Mouse (Mus musculus): ENCODE results near the gene Casc1.

Casc1 gene

GRCm38 (mm10) chr6:145210816-145211338, at the start of gene Casc1, which contains the start of gene Etfrf1:
Casc1 (minus strand) TSS chr6:145211005.
Etfrf1 (plus strand) TSS chr6:145211134.
- WGBS = under 1% methylated on average over 36 of the region's 36 CpGs

GRCm38 (mm10) chr6:145256701-145257073, 45.9 kb upstream of the Casc1 start:
- WGBS = 59% methylated on average over 2 of the region's 2 CpGs

GRCm38 (mm10) chr6:145255952-145256700, 45.3 kb upstream of the Casc1 start:
- 87% methylated on average over 13 of the region's 13 CpGs for WGBS

GRCm38 (mm10) chr6:145250820-145251219, 40.0 kb upstream of the Casc1 start:
- WGBS = 8% methylated on average over 16 of the region's 16 CpGs

DNA sequence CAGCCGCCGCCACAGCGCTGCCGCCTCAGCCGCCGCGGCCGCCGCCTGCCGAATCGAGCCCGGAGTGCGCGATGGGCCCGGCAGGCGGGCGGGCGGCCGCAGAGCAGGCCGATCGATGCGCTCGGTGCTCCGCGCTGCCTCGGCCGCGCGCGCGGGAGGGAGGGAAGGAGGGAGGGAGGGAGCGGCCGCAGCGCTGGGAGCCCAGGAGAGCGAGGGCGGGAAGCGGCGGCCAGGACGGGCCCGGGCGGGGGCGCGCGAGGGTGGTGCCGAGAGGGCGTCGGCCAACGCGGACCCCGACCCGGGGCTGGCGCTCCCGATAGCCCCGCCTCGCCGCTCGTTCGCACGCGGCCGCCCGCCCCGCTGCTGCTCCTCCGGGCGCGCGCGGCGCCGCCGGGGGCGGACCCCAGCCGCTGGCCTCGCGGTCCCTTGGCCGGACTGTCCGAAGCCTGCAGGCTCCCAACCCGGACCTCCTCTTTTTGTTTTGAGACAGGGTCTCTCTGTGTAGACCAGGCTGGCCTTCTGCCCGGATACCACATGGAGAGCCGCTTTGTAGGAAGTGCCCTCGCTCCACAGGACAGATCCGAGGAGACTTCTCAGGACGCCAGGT, 39.5 kb upstream of the Casc1 start, which contains the start of gene Kras:
Kras (minus strand) TSS at position 55 of the 607 bp plus-strand sequence.
- WGBS = under 1% methylated on average over 49 of the region's 83 CpGs

GRCm38 (mm10) chr6:145249291-145250184, 38.7 kb upstream of the Casc1 start:
- WGBS = 1% methylated on average over 111 of the region's 124 CpGs

GRCm38 (mm10) chr6:145247886-145248285, 37.1 kb upstream of the Casc1 start:
- WGBS = 75% methylated on average over 3 of the region's 3 CpGs

- WGBS = 86% methylated on average over 5 of the region's 5 CpGs
These were observed 36.0 kb upstream of the Casc1 start for GRCm38 (mm10) chr6:145246841-145247240.

GRCm38 (mm10) chr6:145242521-145242920, 31.7 kb upstream of the Casc1 start:
- WGBS = 30% methylated on average over 1 of the region's 1 CpGs

DNA sequence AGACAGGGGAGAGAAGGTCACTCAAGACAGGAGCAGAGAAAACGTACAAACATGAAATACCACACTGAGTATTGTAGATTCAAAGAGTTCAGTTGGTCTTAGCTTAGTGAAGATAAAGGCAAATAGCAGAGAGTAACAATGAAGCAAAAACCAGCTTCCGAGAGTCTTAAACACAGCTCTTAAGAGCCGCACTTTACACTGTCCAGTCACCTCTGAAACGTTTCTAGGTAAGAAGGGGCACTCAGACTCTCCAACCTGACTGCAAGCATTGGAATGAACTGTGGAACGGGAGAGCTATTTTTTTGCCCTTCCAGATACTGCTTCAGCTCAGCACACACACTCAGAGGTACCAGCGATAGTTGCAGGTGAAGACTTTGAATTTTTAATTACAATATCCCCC, 29.5 kb upstream of the Casc1 start:
- 93% methylated on average over 6 of the region's 6 CpGs for WGBS

DNA sequence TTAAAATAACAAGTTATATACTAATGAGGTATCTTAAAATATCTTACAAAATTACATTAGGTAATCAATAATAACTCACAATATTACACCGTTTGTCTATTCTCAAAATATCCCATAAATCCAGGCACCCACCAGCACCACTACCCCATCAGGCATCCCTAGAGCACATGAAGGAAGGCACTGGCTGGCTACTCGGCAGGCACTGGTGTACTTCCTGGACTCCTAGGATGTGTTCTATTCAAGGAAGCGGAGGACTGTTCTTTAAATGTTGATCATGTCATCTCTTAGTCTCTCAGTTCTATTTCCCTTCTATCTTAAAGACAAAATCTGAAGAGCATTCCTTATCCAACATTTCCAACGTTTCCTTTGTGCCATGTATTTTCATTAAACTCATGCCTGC, 26.3 kb upstream of the Casc1 start:
- 63% methylated on average over 4 of the region's 4 CpGs for WGBS

- WGBS = 48% methylated on average over 6 of the region's 6 CpGs
These were observed 24.6 kb upstream of the Casc1 start for GRCm38 (mm10) chr6:145235367-145235766.

- 84% methylated on average over 1 of the region's 1 CpGs for WGBS
These were observed 23.6 kb upstream of the Casc1 start for GRCm38 (mm10) chr6:145234391-145234790.

- WGBS = 79% methylated on average over 3 of the region's 3 CpGs
These were observed 15.5 kb upstream of the Casc1 start for GRCm38 (mm10) chr6:145226296-145226695.

DNA sequence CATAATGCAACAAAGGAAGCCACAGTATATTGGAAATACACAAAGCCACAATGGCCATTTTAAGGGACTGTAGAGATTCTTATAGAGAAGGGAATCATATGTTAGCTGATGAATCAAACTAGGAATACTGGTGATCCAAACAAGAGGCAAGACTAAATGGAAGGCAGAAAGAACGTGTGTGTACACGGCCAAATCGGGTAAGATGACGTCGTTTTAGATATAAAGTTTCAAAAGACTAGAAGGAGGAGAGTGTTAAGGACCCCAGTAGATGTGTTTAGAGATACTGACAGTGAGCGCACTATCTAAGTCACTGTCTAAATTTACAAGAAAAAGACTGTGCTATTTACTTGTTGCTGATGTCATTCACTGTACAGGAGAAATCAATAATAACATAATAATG, 13.4 kb upstream of the Casc1 start:
- WGBS = 83% methylated on average over 6 of the region's 6 CpGs

GRCm38 (mm10) chr6:145215826-145216225, 5.0 kb upstream of the Casc1 start:
- 83% methylated on average over 3 of the region's 3 CpGs for WGBS

GRCm38 (mm10) chr6:145213916-145214315, 3.1 kb upstream of the Casc1 start:
- 89% methylated on average over 2 of the region's 2 CpGs for WGBS

DNA sequence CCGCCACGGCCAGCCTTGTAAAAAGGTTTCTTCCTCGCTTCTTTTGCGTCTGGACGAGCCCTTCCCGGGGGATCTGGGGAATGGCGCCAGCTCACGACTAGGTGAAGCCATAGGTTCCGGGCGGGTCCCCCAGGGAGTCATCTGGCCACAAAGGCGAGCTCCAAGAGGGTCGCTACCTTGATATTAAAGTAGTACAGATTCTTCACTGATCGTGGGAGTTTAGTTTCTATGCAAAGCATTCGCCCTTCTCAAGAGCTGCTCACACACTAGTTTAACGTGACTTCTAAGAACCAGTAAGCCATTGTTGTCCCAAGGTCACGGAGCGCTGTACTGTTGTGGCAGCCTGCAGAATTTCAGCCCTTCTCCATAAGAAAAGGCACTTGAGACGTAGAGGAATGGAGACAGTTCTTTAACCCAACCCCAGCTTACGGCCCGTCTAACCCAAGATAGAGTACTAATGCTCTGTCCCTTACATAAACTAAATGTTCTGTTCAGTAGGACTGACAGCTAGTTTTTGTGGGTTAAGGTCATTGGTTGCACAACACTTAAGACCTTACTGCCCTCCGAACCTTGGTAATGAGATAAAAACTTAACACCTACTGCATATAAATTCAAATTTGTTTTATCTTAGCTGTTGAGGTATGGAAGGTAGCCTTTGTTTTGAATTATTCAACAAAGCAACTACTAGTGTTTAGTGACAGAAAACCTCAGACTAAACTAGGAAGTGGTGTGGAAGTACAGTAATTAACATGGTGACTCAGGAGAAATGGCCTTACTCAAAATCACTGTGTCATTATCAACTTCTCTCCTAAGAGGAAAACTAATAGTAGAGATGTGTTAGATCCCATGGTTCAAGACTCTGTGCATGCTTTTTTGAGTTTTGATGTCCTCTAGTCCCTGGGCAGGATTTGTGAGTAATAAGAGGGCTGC, 836 bp upstream of the Casc1 start:
- 3% methylated on average over 21 of the region's 21 CpGs for WGBS

DNA sequence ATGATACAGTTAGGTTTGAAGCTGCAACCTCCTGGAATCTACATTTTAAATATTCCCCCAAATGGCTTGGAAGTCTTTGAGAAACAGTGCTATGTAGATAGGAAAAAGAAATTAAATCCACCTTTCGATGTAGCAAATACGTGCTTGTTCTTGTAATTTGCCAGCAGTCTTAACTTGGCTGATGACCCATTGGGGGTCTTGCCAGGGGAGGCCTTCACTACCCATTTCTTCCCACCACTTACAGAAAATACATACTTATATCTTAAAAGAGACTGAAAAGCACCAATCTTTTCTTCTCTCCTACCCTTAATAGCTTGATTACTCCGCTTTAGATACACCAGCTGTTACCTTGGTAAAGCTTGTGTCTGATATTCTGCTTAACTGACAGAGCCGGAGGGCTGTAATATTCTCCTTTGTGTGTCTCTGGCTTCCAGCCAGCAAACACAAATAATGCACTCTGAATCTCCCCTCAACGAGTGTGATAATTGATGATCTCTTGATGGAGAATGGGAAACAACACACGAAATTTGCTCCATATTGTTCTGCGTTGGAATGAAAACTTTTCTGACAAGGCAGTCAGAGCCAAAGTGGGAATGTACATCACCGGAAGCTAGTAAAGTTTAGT, 637 bp downstream of the Casc1 start:
- WGBS = 18% methylated on average over 8 of the region's 8 CpGs

DNA sequence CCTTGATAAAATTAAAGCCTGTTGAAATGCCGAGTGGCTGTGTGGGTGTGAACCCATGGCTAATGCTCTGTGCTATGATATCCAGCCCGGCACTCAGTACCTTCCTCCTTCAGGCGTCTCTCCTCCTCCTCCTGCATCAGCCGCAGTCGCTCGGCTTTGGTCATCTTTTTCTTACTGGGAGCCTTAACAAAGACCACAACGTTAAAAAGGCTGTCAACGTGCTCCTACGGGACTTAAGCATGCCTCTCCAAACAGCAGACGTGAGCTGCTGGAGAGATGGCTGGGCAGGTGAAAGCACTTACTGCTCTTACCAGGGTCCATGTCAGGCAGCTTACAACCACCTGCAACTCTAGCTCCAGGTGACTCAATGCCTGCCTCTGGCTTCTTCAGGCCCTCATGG, 5.7 kb downstream of the Casc1 start:
- 80% methylated on average over 10 of the region's 10 CpGs for WGBS

Measured in cerebral cortex, adult 2 months (tissue).